Mouse (Mus musculus): ENCODE data around the gene Palm2. TPM values are rescaled to one million over a fixed set of nuclear protein-coding genes. Genes with fewer than 3 reads are reported as not detected.
"Not testable (repeated sequence)": the region's sequence is repeated elsewhere in the genome, so short reads cannot be mapped to it uniquely, and the experiment has no call there.

The Palm2 gene
- total RNA-seq (2021) = 10 to 100 TPM; 12.9 to 13.7 TPM
- long read RNA-seq, experiment 1, partial matches to known transcripts = 0 of 1 reads
- long read RNA-seq, experiment 1, other reads (novel, unspliced or antisense) = 1 of 1 reads
- long read RNA-seq, experiment 2 = 0 reads

DNA sequence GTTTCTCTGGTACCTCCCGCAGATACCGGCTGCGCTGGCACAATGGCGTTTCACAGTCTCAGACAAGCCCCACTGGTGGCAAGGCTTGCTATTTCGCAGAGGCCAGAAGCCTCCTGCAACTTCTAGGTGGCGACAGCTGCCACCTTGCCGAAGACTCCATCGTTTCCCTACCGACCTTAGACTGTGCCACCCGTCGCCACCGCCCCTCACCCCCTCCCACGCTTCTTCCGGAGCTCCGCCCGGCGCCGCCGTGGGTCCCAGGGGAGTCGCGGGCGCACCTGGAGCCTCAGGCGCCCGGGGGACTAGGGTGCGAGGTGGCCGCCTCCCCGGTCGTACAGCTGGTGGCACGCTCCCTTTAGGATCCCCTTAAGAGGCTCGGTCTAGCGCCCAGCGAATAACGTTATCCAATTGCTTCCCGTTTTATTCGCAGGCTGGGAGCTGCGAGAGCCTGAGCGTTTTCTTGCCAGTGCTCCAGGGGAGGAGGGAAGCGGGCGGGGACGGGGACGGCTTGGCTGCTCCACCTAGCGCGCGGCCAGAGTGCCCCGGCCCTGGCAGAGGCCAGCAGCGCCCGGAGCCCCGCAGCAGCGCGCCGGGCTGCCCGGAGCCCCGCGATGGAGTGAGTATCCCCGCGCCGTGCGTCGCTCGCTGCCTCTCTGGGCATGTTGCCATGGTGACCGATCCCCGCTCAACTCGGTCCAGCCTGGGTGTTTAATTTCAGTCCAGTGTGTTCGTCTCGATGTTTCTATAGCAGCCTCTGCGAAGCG lies at the start of gene Palm2:
Gene Palm2, plus strand, starts transcription at position 307 of the 764 bp plus-strand sequence.
- peak; percentile 37 to 48 for DNase-seq (ENCODE audit: low spot score in 2 of 2)

DNA sequence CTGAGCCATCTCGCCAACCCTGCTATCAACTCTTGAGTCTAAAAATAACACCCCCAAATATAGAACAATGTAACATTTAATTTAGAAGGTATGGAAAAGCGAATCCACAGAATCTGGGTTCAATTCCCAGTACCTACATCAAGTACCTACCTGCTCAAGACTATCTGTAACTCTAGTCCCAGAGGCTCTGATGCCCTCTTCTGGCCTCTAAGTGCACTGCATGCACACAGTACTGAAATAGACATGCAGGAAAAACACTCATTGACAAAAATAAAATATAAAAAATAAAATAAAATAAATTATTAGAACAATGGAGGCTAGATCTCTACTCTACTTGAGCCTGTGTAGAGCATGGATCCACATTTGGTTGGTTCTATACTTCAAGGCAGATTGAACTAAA lies 49.7 kb upstream of the Palm2 start:
- DNase-seq (ENCODE audit: low spot score in 2 of 2) = no peak

DNA sequence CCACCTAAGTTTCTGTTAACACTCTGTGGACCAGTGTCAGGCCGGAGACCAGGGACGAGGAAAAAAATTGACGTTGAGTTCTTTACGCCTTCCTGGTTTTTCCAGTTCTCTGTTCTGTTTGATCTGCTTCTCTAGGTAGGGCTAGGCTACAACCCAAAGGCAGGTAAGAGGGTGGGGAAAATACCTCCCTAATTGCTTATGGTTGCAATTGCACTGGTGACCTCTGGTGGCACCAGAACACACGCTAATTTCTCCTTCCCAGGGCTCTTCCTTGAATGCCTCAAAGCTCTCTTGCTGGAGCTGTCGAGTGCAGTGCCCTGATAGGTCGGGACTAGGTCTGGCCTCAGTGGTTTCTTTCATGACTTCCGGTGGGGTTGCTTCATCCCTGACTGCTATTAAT lies 42.9 kb upstream of the Palm2 start:
- no peak for DNase-seq (ENCODE audit: low spot score in 2 of 2)

DNA sequence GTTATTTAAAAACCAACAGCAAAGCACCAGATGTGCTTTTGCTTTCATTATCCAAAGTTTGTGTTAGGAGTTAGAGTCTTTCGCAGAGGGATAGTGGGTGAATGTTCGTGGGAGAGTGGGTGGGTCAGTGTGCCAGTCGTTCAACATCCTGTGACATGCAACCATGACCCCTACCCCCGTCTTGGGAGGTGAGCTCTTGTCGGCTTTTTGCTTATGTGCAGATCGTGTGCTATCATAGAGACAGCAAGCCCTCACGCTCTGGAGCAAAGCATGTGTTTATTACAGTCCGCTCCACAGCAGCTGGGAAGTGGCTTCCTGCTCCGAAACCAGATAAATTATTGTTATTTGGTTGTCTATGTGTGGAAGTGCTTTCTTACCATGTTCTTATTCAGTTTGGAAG lies 37.6 kb upstream of the Palm2 start:
- no peak for DNase-seq (ENCODE audit: low spot score in 2 of 2)

DNA sequence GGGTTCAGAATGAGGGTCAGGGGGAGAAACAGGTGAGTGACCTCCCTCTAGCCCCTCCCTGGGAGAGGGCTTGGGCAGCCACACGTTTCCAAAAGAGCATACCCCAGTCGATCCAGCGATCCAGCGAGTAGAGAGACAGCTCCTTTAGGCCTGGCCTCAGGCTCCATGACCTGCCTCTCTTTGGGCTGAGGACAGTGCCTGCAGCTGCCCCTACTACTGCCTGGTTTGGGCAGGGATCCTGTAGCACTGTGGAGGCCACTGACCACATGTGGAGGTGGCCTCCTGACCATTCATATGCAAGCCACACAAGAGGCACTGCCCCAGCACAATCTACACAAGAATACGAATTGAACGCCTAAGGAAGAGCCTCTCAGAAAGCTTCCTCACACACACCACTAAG lies 21.7 kb upstream of the Palm2 start:
- not testable (repeated sequence) for DNase-seq (ENCODE audit: low spot score in 2 of 2)

DNA sequence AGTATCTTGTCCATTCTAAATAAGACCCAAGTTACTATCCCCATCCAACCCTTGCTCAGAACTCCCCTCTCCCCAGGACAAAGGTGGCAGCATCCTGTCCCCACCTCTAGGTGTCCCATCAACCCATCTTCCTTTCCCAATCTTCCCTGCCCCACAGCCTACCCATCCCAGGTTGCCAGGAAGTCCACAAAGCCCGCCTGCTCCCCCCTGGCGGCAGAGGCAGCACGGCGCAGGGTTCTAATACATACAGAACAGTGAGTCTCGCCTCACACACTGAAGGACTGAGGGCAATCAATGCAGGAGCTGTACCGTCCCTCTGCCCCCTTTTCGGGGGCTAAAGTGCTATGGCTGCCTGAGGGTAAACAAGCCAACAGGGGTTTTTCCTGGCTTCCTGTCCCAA lies 21.0 kb upstream of the Palm2 start:
- DNase-seq (ENCODE audit: low spot score in 2 of 2) = no peak

DNA sequence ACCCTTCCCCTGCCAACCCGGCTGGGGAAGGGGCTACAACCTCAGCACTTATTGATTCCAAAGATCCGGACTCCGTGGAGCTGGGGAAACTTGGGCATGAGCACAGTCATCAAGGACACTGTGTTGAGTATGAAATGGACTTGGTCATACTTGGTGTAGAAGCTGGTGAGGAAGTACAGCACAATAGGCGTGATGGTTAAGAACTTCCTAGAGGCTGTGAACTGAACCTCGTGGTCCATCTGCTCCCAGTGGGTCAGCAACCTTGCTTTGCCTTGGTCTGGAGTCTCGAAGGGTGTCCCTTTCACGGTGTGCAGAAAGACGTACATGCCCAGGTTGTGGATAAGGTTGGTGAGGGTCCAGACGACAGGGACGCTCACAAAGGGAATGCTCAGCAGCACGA lies 20.4 kb upstream of the Palm2 start:
- not testable (repeated sequence) for DNase-seq (ENCODE audit: low spot score in 2 of 2)

DNA sequence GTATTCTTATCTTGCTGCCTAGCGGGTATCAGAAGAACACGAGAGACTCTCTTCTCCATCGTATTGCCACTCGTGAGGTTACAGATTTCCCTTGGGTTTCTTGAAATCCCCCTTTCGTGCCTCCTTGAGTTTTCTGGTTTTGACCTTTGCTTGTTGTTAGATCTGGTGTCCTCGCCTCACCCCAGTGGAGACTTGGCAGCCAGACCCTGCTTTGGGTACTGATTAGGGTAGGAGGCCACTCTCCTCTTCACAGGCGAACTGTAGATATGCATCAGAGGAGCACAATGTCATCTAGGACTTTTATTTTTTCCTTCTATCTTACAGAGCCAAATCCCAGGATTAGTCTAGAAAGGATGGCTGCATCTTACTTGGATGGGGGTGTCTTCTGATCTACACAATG lies 10.0 kb upstream of the Palm2 start:
- no peak for DNase-seq (ENCODE audit: low spot score in 2 of 2)

DNA sequence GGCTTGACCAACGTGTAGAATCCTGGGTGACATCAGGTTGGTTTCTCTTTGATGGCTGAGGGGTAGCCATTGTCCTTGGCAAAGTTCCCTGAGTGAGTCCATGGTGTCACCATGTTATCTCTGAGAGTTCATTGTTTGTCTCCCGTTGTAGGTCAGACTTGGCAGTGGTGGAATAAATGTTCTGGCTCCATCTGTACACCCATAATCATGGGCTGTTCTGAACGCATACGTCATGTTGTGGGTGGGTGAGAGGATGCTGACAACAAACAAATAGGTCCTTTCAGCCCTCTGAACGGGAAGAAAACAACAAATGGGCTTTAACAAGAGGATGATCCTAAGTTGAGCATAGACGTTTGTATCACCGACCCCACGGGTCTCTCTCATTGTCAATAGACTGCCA lies 5.7 kb upstream of the Palm2 start:
- no peak for DNase-seq (ENCODE audit: low spot score in 2 of 2)

DNA sequence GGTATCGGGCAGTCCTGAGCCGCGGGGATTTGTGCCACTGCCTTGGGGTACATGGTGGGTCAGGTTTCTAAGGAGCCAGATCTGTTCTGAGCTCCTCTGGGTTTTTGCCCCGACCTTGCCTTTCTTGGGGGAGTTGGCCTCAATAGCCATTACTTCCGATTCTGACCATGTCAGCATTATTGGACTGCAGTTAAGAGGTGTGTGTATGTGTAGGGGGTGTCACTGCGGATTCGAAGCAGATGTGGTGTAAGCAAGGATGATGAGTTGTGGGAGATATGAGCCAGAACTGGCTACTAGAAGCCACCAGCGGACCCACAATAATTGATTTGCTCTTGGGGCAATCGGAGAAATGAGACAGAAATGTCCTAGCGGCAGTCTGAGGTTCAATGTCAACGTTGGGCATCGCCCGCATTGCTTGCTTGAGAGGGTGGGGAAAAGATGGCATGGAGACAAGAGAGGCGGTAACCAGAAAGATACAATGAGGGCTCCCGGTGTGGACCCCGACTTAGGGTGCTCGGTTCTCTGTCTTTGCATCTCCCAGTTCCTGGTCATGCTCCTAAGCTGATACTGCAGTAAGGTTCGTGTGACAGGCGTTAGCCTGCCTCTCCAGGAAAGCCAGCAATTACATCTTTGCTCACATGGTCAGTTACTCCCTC lies 786 bp downstream of the Palm2 start:
- no peak for DNase-seq (ENCODE audit: low spot score in 2 of 2)

DNA sequence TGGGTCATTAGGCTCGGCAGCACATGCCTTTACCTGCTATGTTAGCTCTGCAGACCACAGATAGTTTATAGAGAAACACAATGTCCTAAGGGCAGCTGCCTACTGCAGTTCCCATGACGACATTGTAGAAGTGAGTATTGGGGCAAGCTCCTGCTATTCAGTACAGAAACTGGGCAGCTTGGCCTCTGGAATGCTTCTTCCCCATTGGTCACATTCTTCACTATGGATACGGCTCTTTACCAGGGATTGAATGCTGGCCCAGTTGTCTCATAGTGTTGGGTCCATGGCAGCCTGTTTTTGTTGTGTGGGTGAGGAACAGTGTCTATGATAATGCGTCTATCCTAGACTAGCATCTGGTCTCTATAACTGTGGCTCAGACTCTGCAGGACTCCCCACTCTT lies 2.2 kb downstream of the Palm2 start:
- no peak for DNase-seq (ENCODE audit: low spot score in 2 of 2)

DNA sequence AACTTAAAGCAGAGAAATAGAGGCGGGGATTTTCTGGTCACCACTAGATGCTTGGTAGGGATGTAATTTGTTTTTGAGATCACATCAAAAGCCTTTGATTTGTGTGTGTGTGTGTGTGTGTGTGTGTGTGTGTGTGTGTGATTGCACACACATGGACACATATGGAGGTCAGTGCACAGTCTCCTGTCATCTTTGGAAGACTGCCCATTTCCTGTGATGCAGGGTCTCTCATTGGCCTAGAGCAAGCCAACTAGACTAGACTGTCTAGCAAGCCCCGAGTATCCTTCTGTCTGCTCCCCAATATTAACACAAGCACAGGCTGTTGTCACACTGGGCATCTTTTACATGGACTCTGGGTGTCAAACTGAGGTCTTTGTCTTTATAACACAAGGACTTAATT lies 12.0 kb downstream of the Palm2 start:
- DNase-seq (ENCODE audit: low spot score in 2 of 2) = no peak

DNA sequence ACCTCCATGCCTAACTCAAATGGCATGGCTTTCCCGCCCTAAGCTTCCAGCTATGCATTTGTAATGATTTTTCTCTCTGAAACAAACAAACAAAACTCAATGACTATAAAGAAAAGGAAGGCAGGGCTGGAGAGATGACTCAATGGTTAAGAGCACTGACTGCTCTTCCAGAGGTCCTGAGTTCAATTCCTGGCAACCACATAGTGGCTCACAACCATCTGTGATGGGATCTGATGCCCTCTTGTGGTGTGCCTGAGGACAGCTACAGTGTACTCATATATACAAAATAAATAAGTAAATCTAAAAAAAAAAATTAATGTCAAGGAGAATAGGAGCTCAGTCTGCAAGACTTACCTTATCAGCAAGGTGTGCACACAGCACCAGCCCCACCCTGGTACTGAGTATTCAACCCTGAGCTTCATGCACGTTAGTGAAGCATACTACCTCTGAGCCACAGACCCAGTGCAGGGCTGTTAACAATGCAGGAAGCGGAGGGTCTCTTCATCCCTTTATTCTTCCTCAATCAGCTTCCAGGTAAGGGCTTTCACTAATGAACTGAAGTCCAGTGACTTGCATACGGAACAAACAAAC lies 12.9 kb downstream of the Palm2 start:
- no peak for DNase-seq (ENCODE audit: low spot score in 2 of 2)

DNA sequence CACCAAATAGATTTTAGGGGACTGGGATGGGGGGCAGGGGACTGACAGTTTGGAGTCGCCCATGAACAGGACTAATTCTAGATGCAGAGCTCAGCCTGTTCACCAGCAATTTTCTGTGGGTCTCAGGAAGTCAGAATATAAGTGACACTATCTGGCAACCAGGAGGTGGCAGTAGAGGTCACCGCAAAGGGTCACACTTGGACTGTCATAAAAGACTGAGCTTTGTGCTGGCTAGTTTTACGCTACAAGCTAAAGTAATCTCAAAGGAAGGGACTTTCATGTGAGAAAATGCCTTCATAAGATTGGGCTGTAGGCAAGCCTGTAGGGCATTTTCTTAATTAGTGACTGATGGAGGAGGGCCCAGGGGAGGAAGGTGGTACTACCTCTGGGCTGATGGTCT lies 17.8 kb downstream of the Palm2 start:
- DNase-seq (ENCODE audit: low spot score in 2 of 2) = peak; percentile 21 to 51

DNA sequence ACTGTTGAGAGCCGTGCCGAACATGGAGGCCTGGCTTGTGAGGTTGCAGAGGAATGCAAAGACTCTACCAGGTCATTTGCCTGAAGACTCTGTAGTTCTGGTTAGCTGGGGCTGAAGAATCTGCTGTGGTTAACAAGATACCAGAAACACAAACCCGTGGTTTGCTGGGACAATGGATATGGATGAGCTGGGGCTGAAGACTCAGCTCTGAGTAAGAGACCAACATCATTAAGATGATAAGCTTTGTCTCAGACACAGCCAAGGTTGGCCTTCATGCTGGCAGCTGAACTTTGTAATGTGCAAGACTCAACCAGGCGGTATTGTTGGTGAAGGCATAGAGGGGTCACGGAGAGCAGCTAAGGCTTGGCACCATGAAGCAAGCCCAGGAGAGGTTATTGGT lies 18.6 kb downstream of the Palm2 start:
- DNase-seq (ENCODE audit: low spot score in 2 of 2) = no peak

DNA sequence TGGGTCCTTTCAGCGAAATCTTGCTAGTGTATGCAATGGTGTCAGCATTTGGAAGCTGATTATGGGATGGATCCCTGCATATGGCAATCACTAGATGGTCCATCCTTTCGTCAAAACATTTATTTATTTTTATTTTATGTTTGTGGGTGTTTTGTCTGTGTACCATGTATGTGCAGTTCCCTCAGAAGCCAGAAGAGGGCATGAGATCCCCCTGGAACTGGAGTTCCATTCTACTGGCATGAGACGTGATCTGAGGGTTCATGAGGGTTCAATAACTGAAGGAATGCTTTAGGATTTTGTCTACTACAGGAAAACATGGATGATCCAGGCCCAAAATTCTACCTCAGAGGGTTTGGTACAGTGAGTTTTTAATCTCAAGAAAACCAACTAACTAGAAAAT lies 28.3 kb downstream of the Palm2 start:
- no peak for DNase-seq (ENCODE audit: low spot score in 2 of 2)

DNA sequence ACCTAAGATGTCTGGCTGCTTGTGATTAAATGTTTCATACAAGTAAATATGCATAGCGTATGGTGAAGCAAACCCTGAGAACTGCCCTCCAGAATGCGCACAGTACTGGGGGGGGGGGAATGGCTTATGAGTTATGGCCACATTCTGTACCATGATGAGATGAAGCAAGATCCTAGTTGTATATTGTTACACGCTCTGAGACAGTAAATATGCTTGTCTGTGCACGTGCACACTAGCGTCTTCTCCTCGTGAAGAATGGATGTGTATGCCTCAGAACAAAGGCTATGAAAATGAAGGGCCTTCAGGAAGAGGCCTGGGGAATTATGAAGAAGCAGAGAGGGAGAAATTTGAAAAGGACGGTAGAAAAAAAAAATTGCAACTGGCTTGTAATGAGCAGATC lies 48.4 kb downstream of the Palm2 start:
- no peak for DNase-seq (ENCODE audit: low spot score in 2 of 2)

DNA sequence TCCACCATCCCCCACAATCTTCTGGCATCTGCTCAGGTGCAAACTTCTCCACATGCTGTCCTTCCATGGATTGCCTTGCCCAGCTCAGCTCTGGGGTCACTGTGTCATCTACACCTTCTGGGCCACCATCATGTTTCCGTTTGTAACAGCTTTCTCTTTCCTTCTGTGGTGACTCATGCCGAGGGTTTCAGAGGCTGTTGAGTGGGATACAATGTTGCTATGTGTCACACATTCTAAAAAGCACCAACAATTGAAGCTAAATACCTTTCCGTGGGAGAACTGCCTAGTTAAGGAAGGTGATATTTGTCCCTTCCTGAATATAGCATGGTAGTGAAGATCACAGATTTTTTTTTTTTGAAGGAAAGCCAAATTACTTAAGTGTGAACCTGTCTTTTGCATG lies 52.3 kb downstream of the Palm2 start:
- no peak for DNase-seq (ENCODE audit: low spot score in 2 of 2)

DNA sequence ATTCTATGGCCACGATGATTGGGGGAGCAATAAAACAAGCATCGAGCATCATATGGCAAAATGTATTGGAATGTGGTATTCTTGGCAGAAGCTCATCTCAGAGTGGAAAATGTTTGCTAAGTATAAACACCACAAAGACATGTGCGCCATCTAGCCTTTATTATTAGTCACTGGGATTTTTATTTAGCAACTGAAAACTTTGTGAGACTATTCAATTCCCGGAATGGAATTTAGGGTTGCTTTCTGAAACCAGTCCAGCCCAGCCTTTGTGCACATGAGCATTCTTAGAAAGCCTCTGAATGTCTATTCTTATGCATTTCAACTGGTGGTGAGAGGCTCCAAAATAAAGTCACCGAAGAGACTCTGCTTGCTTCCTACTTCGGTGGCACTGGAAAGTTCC lies 55.8 kb downstream of the Palm2 start:
- DNase-seq (ENCODE audit: low spot score in 2 of 2) = no peak

DNA sequence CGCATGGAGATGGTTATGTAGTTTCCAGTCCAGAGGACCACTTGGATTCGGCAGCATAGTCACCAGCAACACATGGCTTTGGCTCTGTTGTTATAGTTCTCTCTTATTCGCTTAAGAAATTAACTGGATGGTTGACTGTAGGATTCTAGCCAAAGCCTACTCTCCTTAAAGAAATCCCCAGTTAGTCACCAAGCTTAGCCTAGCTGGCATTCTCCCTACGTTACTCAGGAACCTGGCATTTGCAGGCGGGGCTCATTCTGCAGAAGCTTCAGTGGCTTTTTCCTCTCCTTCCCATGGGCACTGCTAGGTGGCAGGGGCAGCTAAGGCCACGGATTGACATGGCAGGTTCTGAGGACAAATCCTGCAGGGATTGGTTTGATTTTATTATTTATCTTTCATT lies 70.7 kb downstream of the Palm2 start:
- DNase-seq (ENCODE audit: low spot score in 2 of 2) = no peak

DNA sequence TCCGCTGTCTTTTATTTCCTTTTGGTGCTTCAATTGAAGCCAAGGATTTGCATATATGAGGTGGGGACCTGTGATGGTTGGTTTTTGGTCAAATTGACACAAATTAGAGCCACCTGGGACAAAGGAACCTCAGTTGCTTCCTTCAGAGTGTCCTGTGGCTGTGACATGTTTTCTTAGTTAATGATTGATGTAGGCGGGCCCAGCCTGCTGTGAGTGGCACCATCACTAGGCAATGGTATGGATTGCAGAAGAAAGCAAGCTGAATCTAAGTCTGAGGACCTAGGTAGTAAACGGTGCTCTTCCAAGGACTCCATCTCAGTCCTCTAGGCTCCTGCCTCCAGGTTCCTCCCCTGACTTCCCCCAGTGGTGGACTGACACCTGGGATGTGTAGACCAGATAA lies 76.5 kb downstream of the Palm2 start:
- no peak for DNase-seq (ENCODE audit: low spot score in 2 of 2)

DNA sequence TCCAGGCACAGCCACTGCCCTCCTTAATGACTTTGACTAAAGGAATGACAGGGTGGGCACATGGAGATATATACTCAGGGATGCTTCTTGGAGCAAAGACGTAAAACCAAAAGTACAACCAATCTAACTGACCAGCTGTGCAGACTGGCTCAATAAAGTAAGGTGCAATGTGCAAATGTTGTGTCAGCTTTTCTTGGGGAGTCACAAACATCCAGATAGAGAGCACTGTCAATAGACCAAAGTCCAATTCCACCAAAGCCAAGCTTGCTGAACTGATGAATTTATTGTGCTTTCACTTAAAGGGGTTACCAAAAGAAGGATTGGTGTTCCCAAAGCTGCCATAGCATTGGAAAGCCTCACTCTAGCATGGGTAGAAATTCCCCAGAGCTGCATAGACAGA lies 77.7 kb downstream of the Palm2 start:
- DNase-seq (ENCODE audit: low spot score in 2 of 2) = no peak
